Mouse (Mus musculus): ENCODE measurements at regions not wholly inside any gene's neighbourhood (a gene's known extent, or its start where the extent isn't known, plus 50 kb on each side); places are given as distances from the start of the nearest gene placed in this dataset.
"Not testable (repeated sequence)": the region's sequence is repeated elsewhere in the genome, so short reads cannot be mapped to it uniquely, and the experiment has no call there.

DNA sequence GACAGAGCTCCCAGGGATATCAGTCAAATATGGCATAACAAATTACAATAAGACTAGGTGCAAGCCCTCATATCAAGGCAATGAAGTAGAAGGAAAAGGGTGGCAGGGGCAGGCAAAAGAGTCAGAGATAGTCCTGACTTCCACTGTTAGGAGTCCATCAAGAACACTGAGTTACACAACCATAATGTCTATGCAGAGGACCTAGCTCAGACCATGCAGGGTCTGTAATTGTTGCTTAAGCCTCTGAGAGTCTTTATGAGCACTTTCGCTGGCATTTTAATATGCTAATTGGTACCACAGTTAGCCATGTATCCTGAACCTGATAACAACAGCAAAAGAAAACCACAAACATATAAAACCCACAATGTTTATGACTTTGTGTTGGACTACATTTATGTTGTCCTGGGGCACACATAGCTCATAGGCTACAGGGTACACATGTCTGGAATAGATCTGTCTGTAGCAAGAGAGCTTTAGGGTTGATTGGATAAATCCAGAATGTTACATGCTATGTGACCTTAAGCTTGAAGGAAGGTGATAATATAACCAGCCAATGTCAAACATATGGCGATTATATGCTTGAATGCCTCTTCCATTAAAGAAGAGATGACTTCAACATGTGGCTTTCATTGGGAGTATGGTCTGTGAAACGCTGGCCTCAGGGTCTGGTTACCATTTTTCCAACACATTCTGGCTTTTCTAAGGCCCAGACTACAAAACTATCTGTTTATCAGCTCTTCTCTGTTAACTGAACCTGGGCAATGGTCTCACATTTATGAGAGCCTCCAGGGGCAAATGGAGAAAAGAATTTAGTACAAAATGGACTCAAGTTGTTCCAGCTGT is 836.6 kb downstream of the Gm9195 start:
- DNase-seq (ENCODE audit: low read depth, low spot score): no peak

DNA sequence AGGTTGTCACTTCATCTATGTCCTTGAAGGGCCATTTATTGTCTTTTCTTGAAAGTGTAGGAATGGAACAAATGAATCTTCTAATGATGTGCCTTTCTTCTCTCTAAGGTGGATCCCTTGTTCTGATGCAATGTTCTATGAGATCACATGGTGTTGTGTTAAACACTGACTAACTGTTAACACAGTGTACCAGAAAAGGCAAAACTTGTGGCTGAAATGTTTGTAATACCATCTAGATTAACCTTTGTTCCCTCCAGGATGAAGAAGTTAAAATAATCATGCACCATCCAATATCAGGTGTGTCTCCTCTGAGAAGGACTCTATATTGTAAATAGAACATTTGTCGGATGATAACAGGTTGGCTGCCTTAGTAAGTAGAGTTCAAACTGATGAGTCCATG is 849.1 kb downstream of the Gm9195 start:
- no peak for DNase-seq (ENCODE audit: low read depth, low spot score)

DNA sequence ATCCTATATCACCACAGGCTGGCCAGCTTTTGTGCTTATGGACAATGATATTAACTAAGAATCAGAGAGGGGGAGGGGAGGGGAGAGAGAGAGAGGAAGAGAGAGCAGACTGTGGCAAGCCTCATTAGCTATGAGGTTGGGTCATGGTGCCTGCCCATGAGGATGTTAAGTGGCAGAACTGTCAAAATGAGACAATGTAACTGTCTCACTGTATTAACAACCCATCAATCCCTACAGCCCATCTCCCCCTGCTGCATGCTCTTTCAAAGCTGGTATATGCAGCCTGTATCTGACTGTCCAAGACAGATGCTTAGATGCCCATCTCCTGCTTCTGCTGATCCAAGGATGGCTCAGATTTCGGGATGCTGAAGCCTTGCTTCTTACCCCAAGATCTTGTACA is 852.6 kb downstream of the Gm9195 start:
- no peak for DNase-seq (ENCODE audit: low read depth, low spot score)

DNA sequence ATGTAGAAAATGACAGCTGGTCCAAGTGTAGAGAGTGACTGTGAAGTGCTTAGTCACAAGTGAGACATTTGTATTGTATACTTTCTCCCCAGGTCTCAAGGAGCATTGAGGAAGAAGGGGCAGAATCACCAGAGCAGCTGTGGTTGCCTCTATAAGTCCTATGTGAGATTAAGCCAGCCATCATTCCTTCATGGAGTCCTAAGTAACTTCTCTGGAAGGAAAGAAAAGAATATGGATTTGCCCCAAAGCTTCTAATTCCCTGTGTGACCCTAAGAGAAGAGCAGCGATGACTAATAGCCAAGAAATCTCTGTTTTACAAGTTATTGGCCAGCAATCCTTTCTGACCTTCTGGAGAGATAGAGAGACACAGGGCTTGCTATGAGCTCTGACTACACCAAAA is 856.5 kb downstream of the Gm9195 start:
- DNase-seq (ENCODE audit: low read depth, low spot score): no peak

DNA sequence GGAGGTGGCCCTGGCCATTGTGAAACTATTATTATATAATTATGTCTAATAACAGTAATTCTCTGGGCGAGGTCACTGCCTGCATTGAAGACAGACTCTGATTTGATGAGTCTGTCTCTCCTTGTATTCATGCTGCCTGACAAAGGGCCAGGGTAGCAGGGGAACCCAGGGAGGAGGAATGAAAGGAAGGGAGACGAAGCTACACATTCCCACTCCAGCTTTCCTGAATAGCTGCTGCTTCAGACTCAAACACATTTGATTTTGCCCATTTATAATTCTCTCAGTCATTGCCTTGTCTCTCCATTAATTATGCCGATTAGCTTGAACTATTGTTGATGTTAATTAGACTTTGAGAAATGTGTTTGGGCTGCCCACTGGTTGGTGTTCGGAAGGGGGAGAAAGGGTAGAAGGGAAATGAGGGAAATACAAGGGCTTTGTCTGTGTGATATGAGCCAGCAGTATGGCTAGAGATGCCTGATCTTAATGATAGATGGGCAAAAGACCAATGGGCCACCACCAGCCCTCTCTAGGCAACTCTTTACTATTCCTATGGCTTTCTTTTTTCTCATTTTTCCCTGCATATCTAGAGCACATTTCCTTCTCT is 881.8 kb downstream of the Gm9195 start:
- DNase-seq (ENCODE audit: low read depth, low spot score): no peak

DNA sequence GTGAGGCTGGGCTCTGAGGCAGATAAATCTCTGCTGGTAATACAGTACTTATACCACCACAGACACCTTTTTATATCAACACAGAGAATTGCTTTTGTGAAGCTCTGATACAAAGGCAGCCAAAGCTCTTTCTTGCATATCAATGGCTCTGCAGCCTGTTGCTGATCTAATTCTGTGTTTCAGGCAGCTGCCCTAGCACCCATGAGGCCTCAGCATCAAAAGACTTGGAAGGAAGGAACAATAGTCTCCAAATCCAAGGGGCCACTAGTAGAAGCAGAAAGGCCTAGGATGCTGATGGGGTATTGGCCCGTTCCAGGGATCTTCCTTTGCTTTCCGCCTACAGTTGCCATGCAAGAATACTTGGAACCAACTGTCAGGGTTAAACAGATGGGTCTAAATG is 887.9 kb downstream of the Gm9195 start:
- DNase-seq (ENCODE audit: low read depth, low spot score): no peak

DNA sequence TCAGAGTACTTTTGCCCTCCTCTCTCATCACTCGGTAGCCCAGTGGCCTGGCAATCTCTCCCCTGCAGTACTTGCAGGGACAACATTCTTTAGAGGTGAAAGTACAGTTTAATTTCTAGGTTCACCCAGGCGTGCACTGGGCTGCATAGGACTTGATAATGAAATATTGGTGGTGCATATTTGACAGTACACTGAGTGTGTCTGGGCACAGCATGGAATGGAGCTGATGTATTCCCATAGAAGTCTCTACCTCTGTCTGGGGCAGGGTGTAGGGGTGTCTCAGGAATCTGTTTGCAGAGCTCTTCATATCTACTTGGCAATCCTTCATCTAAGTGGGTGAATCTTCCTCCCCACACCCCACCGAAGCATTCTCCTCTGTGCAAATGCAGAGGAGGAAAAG is 893.8 kb downstream of the Gm9195 start:
- DNase-seq (ENCODE audit: low read depth, low spot score): no peak

DNA sequence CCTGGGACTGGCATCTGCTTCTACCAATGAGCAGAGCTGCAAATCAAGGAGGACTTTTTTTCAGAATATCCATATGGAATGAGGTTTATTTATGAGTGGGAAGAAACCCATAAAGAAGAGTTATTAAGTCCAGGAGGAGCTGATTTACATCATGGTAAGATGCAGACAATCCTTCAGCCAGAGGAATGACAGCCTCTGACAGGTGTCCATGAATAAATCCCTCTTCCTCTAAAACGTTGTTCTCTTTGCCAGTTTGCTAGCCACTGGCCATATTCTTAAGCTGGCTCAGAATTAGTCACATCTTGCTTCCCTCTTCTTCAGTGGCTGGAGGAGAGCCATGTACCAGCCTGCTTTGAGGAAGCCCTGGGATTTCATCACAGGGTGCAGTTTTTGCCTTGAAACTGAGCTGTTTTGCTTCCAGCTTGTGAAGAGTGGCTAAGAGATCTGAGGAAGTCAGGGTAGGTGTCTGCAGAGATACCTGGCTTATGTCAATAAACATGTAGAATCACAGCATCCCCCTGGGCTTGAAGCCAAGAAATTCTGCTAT is 902.9 kb downstream of the Gm9195 start:
- DNase-seq (ENCODE audit: low read depth, low spot score): no peak

DNA sequence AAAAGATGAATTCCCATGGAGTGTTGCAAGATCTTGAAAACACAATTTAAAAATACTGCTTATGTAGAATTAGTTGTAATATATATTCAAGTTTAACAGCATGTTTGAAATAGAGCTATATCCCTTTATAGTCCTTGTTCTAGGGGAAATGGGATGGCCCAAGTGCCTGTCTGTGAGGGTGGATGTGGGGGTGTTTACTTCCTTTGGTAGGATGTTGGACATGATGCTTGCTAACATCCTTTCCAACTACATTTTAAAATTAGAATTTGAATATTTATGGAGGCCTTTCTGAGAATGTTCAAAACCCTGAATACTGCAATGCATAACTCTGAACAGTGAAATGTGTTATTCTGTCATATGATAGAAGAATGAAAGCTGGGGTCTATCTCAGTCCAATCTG is 903.6 kb downstream of the Gm9195 start:
- DNase-seq (ENCODE audit: low read depth, low spot score): no peak

DNA sequence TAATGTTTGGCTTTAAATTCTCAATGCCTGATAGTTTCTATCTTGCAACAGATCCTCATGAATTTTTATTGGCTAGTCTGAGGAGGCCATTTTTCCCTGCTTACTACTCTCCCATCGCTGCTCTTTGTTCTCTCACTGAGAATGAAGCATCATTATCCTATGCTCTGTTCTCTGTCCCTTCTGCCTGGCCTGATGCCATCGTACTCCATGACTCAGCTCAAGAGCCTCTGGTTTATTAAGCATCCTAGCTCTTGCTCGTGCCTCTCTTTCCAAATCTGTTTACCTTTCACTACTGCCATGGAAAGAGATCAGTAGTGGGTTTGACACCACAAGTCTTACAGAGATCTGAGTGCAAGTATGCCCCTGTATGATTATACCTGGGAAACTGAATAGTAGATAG is 926.8 kb downstream of the Gm9195 start:
- DNase-seq (ENCODE audit: low read depth, low spot score): no peak

DNA sequence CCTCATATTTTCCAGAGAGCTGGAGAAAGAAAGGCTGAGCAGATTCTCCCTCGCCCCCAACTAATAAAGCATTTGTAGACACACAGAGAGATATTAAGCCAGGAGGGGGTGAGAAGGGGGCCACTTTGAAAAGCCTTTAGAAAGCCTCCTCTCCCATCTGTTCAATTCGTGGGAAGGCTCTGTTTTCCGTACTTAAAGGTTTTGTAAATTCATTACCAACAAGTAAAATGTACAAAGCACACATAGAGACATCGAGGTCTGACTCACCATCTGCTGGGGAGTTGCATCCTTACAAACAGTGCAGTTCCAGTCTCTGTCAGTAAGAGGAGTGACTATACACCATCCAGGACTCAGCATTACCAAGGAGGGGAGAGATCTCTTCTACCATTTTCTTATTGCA is 929.7 kb downstream of the Gm9195 start:
- DNase-seq (ENCODE audit: low read depth, low spot score): no peak

DNA sequence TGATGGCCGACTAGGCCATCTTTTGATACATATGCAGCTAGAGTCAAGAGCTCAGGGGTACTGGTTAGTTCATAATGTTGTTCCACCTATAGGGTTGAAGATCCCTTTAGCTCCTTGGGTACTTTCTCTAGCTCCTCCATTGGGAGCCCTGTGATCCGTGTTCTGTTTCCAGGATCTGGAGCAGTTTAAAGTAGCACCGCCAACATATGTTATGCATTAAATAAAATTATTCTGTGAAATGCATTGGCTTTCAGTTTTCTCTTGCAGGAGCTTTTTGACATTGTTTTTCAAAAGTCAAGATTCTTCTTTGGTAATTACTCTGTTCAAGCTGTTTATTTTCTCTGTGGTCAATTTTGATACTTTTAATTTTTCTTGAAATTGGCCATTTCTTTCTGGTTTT is 937.3 kb downstream of the Gm9195 start:
- DNase-seq (ENCODE audit: low read depth, low spot score): not testable (repeated sequence)

DNA sequence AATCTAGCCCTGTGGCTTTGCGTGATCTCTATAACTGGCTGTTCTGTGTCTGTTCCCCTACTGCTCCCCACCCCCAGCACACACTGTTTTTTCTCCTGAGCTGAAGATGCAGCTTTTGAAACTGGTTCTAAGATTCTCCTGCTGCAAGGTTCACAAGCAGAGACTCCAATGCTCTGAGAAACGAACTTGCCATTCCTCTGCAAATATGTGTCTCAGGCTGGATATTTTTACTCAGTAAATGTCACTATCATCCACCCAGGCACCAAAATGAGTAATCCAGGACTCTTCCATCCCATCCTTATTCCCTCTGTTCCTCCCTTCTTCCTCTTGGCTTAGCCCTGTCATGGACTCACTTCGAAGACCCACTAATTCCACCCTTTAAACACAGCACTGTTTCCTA is 943.9 kb upstream of the Fam160b2 start:
- no peak for DNase-seq (ENCODE audit: low read depth, low spot score)

DNA sequence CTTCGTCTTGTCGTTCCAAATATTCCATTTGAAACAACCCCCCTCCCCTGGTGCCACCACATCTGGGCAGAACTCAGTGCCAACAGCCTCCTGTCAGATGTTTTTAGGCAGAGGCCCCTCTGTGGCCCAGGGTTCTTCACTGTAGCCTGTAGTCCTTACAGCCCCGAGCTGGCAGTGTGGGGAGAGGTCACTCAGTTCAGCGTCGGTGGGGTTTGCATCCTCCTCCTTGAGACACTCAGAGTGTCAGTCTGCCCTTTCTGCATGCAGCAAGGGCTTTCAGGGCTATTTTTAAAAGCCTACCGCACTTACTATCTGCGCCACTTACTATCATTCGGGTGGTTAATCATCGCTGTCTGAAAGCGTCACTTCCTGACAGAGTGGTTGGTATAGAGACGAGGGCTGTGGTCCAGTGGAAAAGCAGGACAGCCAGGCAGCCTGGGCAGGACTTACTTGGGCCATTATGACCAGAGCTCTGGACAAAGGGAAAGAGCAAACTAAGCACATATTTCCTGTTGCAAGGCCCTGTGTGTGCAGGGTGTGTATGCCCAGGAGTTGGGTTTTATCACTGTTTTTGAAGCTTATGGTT is 932.5 kb upstream of the Fam160b2 start:
- no peak for DNase-seq (ENCODE audit: low read depth, low spot score)

DNA sequence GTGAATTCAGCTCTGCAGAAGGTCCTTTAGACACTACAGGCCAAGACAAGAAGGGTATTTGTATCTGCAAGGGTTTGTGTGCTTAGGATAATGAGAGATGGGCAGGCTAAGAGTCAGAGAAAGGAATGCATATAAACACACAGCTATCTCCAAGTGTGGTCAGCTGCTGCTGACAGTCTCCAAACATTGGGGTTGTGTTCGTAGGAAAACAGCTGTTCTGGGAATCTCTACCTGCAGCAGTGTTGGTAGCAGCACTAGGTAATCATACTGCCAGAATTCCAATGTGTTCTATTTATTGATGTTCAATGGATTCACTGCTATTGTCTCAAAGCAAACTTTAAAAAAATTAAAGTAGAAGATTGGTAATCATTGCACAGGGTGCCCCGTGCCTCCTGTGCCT is 931.7 kb upstream of the Fam160b2 start:
- no peak for DNase-seq (ENCODE audit: low read depth, low spot score)

DNA sequence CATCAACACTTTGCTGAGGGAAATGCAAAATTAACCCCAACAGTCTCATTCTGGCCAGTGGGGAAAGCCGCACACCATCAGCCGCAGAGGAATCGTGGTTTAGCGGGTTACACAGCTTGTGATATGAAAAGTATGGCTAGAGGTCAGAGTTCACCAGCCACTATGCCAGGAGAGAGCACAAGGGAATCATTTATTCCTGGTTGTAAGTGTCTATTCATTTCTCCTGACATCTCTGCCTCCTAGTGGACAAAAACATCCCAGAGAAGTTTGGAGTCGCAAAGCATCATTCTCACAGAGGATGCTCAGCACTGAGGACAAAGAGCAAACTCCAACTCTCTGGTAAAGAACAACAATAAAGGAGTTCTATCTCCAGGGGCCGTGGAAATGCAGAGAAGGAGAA is 930.8 kb upstream of the Fam160b2 start:
- DNase-seq (ENCODE audit: low read depth, low spot score): no peak

DNA sequence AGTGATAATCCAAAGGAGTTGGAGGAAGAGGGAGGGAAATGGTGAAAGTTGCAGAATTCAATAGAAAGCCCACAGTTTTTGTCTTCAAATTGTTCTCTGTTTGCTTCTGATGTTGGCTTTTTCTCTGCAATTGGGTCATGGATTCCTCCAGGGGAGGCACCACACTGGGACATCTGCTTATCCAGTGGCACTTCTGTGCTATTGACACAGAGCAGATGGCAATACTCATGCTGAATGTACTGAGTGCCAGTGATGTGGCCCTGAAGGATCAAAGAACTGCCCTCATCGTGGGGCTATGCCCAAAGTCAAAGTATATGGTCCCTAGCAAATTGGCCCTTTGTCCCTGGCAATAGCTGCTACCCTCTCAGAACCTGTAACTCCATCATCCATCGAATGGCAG is 918.9 kb upstream of the Fam160b2 start:
- DNase-seq (ENCODE audit: low read depth, low spot score): no peak

DNA sequence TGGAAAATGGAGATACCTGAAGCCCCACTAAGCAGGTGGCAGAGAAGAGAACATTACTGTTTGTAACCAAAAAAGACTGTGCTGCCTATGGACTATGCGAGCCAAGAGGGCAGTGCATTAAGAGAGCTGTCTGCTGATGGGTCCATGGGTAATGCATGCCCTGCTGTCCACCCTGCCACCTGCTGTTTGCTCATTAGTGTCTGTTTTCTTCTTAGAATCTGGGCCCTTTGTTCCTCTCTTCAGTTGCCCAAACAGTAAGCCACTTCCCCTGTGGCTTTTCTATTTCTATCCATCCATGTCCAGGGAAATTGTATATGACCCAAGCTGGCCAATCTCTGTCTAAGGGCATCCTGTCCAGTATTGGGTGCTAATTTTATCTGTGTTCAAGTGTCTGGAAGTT is 901.2 kb upstream of the Fam160b2 start:
- DNase-seq (ENCODE audit: low read depth, low spot score): no peak

DNA sequence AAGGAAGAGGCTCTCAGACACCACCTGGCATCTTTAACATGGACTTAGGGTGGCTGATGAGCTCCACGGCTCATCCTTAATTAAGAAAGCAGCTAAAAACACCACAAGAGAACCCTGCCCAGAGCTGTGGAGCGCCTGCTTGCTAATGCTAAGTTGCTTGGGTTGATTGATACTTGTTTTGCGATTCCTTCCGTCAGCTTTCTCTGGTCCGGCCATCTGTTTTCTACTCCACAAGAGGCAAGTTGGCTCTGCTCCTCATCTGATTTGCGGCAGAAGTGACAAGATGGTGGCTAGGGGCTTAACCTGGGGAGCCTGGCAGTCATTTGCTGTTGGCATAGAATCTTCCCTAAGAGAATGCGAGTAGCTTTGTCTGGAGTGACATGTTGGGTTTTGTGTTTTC is 891.6 kb upstream of the Fam160b2 start:
- no peak for DNase-seq (ENCODE audit: low read depth, low spot score)

DNA sequence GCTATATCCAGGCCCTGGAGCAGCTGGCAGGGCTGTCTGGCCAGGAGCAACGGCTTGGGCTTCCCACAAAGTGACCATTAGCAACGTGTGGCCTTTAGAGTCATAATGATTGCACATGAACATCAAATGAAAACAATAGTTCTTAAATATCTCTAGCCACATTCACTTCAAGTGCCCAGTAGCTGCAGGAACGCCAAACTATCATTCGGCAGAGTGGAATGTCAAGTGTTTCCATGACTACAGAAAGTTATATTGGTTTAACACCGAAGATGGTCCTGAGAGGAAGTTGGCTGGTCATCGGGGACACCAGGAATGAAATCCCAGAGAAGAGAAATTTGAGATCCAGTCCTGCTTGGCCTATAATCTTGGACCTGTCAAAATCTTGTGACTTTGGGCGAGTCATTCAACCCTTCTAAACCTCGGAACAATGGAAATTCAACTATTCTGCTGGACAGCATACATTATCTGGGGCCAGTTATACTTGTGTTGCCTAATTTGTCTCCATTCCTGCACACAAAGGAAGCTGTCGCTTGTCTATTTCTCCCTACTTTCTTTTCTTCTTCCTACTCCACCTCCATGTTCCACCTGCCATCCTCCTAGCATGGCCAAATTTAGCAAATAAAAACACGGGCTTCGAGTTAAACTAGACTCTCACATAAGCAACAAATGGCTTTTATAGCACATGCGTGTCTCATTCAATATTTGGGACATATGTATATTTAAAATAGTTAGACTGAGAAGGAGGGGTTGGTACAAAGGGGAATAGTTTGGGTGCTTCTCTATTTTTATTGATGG is 886.7 kb upstream of the Fam160b2 start:
- DNase-seq (ENCODE audit: low read depth, low spot score): no peak

DNA sequence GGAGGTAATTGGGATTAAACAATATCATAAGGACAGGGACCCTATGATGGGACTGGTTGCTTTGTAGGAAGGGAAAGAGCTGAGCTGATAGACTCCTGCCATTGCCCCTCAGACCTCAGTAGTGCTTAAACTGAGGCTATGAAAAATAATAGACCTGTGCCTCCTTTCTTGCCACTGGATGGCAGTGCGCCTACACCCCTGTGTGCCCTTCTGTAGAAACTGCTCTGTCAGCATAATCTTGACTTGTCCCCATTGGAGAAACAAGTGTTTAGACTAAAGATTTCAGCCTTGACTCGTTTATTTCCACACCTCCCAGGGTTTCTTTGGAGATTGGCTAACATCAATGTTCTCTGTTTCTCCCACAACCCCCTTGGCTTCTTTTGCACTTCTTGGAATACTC is 876.0 kb upstream of the Fam160b2 start:
- no peak for DNase-seq (ENCODE audit: low read depth, low spot score)

DNA sequence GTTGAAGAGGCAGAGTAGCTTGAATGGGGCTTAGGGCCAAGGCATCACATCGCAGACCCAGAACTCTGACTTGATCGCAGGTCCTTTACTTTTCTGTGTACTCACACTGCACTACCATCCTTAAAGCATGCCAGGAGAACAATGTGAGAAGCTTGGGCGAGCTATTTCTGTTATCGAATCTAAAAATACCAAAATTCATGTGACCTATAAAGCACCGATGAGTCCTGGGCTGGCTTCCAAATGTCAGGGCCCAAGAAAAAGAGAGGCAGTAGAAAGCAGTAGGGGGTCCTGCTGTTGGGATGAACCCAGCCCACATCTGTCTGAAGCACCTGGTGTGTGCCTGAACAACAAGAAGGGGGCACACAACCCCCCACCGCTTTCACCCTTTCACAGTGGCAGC is 874.3 kb upstream of the Fam160b2 start:
- DNase-seq (ENCODE audit: low read depth, low spot score): no peak
